Mouse (Mus musculus): Measurements from ENCODE around the gene Cib2.

DNA sequence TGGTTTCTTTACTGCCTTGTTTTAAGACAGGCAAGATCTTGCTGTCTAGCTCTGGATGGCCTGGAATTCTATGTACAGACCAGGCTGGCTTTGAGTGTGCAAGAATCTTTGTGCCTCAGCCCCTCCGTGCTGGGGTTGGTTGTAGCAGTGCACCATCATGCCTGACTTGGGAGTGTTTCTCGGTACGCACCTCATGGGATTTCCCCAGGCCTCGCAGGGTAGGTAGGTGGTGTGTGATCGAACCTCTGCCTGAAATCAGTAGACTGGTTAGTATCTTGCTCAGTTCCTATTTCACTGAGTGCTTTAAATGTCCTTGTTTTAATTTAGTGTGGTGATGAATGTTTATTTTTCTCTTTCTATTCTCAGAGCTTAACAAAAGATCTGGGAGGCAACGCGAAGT, 42.9 kb upstream of the Cib2 start:
- TF ChIP-seq POLR2A (IDR thresholded peaks at IDR 0.05; ENCODE audit: control insufficient read depth in 1 of 2, insufficient read depth in 1 of 2, low read depth in 1 of 2, low read length in 2 of 2, poor library complexity in 1 of 2) (no peak), NELFE (IDR thresholded peaks at IDR 0.05; ENCODE audit: low read depth, low read length) (no peak), CTCF (IDR thresholded peaks at IDR 0.05 in 2 of 3, conservative IDR thresholded peaks at IDR 0.05 in 1 of 3; ENCODE audit: control insufficient read depth in 1 of 3, insufficient read depth in 1 of 3, low read depth in 2 of 3, low read length in 3 of 3, poor library complexity in 1 of 3, severe bottlenecking in 1 of 3) (no peak), ZKSCAN1 (IDR thresholded peaks at IDR 0.05; ENCODE audit: low read depth, low read length) (no peak), CHD2 (IDR thresholded peaks at IDR 0.05; ENCODE audit: low read length) (no peak), ELF1 (IDR thresholded peaks at IDR 0.05; ENCODE audit: low read depth, low read length) (no peak), EP300 (IDR thresholded peaks at IDR 0.05; ENCODE audit: low read depth in 1 of 2, low read length in 2 of 2) (no peak), RCOR1 (IDR thresholded peaks at IDR 0.05; ENCODE audit: low read depth, low read length) (no peak), E2F4 (IDR thresholded peaks at IDR 0.05; ENCODE audit: borderline replicate concordance, low read depth, low read length) (no peak), SMC3 (IDR thresholded peaks at IDR 0.05; ENCODE audit: low read depth, low read length) (no peak), TCF12 (IDR thresholded peaks at IDR 0.05; ENCODE audit: low read depth, low read length) (no peak), USF1 (IDR thresholded peaks at IDR 0.05; ENCODE audit: low read depth, low read length) (no peak)

All from MEL (cell line).